Mouse (Mus musculus): Measurements from ENCODE around the gene Robo4. TPM values are rescaled to one million over a fixed set of nuclear protein-coding genes. Genes with fewer than 3 reads are reported as not detected.

The Robo4 gene
- polyA plus RNA-seq, 1 experiment from 2014 or later = 4.9 TPM

DNA sequence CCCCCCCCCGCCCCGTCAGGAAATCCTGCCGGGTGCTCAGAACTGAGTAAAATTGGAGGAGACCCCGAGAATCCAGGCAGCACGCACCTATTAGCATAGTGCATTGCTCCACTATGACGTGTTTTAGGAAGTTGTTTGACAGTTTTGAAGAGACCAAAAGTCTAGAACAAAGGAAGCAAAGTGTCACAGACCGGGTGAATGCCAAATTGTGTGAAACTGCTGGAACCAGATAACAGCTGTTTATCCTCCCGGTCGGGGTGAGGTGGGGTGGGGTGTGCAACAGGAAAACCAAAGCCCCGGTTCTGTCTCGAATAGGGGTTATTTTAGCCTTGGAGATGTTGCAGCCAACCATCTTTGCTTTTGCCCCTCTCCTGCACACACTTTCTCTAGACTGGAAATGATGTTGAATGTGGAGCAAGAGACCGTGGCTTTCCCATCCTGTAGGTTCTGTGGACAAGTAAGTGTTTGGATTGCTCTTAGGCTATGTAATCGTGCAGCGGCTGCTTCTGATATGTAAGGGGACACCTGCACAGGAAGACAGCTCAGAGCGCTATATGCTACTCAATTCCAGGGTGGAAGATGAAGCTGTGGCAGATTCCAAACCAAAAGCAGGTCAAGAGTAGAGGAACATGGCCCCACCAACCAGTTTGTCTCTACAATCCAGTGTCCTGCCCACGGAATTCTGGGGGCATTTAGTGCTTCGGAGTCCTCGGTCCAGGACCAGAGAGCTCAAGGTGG lies 32.3 kb downstream of the Robo4 start:
- 3% methylated on average over 18 of the region's 18 CpGs for WGBS
- H3K9me3 ChIP-seq = no peaks in the 10 kb centered on the region
- 0 out of 2 replicates have a peak overlapping the region, but pooled peaks have one; percentile 4 for H3K4me3 ChIP-seq (replicated peaks)

DNA sequence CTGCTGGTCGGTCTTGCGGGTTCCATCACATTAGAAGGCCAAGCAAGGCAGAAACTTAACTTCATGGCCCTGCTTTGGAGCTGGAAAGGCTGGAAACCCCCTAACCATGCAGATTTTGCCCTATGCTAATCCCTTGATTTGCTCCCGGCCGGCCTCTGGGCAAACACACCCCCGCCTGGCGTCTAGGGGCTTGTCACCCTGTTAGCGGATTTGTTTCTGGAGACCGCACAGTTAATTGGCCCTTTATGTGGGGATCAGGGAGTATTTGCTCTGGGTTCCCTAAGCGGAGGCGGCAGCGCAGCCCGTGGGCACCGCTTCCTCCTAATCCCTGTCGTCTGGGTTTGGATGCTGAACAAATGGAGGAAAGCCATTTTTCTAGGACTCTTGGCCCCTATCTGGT lies 33.2 kb downstream of the Robo4 start:
- no peak overlapping the region for H3K27ac ChIP-seq
- no peak overlapping the region for H3K4me3 ChIP-seq (replicated peaks)
- peak; percentile 10; the same call in 1 of the 2 replicates for ATAC-seq
- H3K9ac ChIP-seq (replicated peaks) = no peak overlapping the region
- no peaks in the 10 kb centered on the region for H3K9me3 ChIP-seq
- H3K4me2 ChIP-seq (replicated peaks) = 0 out of 2 replicates have a peak overlapping the region, but pooled peaks have one; percentile 13
- WGBS = 1% methylated on average over 14 of the region's 14 CpGs
- H3K4me1 ChIP-seq (replicated peaks) = peaks cover 46% of the 10 kb centered on the region
- H3K36me3 ChIP-seq = no peaks in the 10 kb centered on the region
- peaks cover 86% of the 10 kb centered on the region for H3K27me3 ChIP-seq

More for the DNA sequence above, 32.3 kb downstream of the Robo4 start:
- peaks cover 46% of the 10 kb centered on the region for H3K4me1 ChIP-seq (replicated peaks)
- peaks cover 90% of the 10 kb centered on the region for H3K27me3 ChIP-seq
- no peak overlapping the region for H3K9ac ChIP-seq (replicated peaks)
- no peaks in the 10 kb centered on the region for H3K36me3 ChIP-seq
- peak overlapping the region; percentile 65 for H3K4me2 ChIP-seq (replicated peaks)
- no peak overlapping the region for H3K27ac ChIP-seq
- no peak for ATAC-seq

DNA sequence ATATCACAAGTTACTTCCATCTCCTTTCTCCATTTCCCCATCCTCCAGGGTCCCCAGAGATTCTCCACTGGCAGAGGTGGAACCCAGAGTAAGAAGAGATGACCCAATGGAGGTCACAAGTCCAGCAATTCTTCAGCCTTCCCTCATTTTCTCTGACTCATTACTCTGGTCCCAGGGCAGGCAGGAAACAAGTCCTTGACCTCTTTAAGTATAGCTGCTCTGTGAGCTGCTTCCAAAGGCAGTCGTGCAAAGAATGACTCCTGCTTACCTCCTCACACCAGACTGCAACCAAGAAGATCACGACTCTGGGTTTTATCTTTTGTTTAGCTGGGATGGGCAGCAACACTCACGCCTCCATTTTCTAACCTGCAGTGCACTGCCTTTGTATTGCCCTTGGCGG lies 33.9 kb downstream of the Robo4 start:
- Histone ChIP-seq H3K9me3 (no peaks in the 10 kb centered on the region), H3K4me1 (replicated peaks) (peaks cover 45% of the 10 kb centered on the region), H3K4me3 (replicated peaks) (no peak overlapping the region), H3K9ac (replicated peaks) (no peak overlapping the region), H3K27ac (no peak overlapping the region), H3K4me2 (replicated peaks) (no peak overlapping the region), H3K36me3 (no peaks in the 10 kb centered on the region), H3K27me3 (peaks cover 86% of the 10 kb centered on the region)
- WGBS = 4% methylated on average over 4 of the region's 4 CpGs
- ATAC-seq = no peak

DNA sequence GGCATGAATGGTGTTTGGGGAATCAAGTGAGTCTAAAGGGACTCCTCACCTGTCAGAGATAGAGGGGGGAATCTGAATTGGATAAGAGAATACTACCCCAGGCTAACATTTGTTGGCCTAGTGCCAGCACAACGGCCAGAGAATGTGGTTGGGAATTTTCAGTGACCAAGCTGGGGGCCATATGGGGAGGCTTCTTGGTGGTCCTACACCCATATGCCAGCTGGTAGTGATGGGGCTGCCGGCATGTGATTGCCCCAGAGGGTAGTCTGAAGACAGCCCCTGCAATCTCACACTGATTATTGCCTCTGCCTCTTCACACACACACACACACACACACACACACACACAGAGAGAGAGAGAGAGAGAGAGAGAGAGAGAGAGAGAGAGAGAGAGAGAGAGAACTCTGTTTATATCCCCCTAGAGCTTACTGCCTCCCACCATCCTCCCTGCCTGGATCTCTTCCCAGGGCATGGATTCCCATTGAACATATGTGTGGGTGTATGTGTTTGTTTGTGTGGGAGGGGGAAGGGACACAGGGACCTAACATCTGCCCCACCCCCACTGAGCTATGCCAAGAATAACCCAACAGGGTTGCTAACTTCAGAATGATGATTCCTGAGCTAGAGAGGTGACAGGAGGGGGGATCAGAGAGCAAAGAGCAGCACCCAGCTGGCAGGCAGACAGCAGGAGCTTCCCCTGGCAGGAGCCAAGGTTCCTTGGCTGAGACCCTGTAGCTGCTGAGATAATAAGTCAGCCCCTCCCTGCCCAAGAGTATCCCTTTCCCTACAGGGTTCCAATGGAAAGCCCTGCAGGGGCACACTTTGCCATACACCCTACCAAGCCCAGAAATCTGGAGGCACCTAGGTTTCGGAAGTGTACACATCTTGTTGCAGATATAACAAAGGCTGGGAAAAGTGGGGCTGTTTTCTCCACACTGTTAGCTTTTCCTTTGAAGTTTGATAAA lies 36.4 kb downstream of the Robo4 start:
- WGBS = 47% methylated on average over 3 of the region's 3 CpGs
- H3K27me3 ChIP-seq = peaks cover 70% of the 10 kb centered on the region
- no peak overlapping the region for H3K9ac ChIP-seq (replicated peaks)

DNA sequence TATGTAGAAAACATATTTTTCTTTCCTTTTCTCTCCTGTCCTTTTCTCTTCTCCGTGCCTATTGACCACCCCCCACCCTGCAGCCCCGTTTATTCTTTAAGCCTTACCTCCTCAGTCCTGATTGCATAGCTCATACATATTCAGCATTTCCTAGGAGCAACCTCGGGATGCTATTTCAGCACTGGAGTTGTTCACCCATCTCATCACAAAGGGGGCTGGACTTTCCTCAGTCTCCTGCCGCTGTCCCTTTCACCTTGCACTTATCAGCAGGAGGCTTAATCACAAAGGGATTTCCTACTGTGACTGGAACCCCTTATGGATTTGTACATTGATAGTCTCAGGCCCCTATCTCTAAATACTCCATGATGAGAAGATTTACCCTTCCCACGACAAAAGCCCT lies 50.7 kb downstream of the Robo4 start:
- Histone ChIP-seq H3K9ac (replicated peaks) (no peak overlapping the region), H3K36me3 (no peaks in the 10 kb centered on the region), H3K4me2 (replicated peaks) (peak overlapping the region; percentile 12), H3K27me3 (peaks cover 61% of the 10 kb centered on the region), H3K4me3 (replicated peaks) (no peak overlapping the region), H3K4me1 (replicated peaks) (peaks cover 57% of the 10 kb centered on the region), H3K27ac (peak overlapping the region; percentile 65; the same call in 1 of the 2 replicates), H3K9me3 (no peaks in the 10 kb centered on the region)
- ATAC-seq = no peak
- under 1% methylated on average over 5 of the region's 5 CpGs for WGBS

More for the DNA sequence above, 36.4 kb downstream of the Robo4 start:
- ATAC-seq = 0 out of 2 replicates have a peak, but pooled peaks have one; percentile 44
- no peaks in the 10 kb centered on the region for H3K36me3 ChIP-seq
- H3K9me3 ChIP-seq = no peaks in the 10 kb centered on the region
- H3K4me3 ChIP-seq (replicated peaks) = no peak overlapping the region
- H3K27ac ChIP-seq = no peak overlapping the region
- H3K4me2 ChIP-seq (replicated peaks) = no peak overlapping the region
- H3K4me1 ChIP-seq (replicated peaks) = peaks cover 24% of the 10 kb centered on the region

DNA sequence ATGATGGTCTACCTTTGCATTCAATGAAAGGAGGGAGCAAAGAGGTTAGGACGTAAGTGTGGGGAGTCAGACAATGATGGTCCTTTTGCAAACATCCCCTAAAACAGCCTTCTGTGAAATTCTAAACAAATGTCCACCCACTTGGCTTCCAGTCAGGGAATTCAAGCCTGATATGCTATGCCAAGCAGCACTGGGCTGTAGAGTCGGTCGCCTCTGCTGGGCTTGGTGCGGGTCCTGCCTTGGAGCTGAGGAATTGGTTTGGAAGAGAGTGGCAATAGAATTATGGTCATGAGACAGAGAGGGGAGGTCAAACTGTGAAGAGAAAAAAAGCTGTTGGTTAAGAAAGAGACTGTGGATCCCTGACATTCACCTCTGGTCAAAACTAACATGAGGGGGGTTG lies 51.6 kb downstream of the Robo4 start:
- no peak for ATAC-seq
- no peak overlapping the region for H3K4me2 ChIP-seq (replicated peaks)
- H3K27ac ChIP-seq = no peak overlapping the region
- H3K27me3 ChIP-seq = peaks cover 65% of the 10 kb centered on the region
- no peak overlapping the region for H3K4me3 ChIP-seq (replicated peaks)
- 27% methylated on average over 4 of the region's 4 CpGs for WGBS
- no peaks in the 10 kb centered on the region for H3K36me3 ChIP-seq
- H3K4me1 ChIP-seq (replicated peaks) = peaks cover 64% of the 10 kb centered on the region
- no peaks in the 10 kb centered on the region for H3K9me3 ChIP-seq
- H3K9ac ChIP-seq (replicated peaks) = no peak overlapping the region

DNA sequence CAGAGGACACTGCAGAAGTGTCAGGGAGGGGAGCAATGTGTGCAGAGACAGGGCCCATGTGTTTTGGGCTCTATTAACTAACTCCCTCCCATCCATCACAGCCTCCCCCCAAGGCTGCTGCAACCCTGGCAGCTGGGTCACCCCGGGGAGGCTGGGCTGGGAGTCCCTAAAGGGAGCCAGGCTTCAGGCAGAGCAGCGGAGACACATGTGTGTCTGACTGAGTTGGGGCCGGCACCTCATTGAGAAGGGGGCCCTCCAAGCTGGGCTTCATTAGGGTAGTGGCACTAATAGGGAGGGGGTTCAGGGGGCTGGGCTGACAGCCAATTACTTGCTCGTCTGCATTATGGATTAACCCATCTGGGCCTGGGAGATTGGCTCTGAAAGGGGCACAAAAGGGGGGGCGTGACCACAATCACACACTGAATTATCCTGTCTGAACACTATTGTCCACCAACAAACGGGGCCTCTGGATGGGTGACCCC lies 52.4 kb downstream of the Robo4 start:
- WGBS = 5% methylated on average over 6 of the region's 6 CpGs
- Histone ChIP-seq H3K27me3 (peaks cover 67% of the 10 kb centered on the region), H3K4me3 (replicated peaks) (no peak overlapping the region), H3K4me1 (replicated peaks) (peaks cover 68% of the 10 kb centered on the region), H3K36me3 (no peaks in the 10 kb centered on the region), H3K27ac (peak overlapping the region; percentile 49), H3K4me2 (replicated peaks) (0 out of 2 replicates have a peak overlapping the region, but pooled peaks have one; percentile 2), H3K9ac (replicated peaks) (no peak overlapping the region), H3K9me3 (no peaks in the 10 kb centered on the region)
- peak; percentile 69 for ATAC-seq

DNA sequence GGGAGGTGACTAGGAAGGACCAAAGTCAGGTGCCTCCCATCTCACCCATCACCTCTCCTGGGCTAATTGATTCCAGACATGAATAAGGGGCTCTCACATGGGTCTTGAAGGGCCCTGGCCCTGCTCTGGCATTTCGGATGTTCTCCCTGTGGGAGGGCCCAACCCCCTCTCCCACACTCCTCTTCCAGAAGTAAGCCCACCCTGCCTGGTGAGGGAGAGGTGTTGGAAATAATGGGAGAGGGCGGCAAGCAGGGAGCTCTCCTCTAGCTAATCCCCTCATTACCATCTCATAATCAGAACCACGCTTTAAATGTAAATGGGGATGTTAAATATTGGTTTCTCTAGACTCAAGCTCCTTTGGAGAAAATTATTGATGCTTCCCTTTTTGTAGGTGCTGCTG lies 53.3 kb downstream of the Robo4 start:
- 6% methylated on average over 3 of the region's 3 CpGs for WGBS
- no peaks in the 10 kb centered on the region for H3K36me3 ChIP-seq
- ATAC-seq = peak; percentile 34; the same call in 1 of the 2 replicates
- peaks cover 71% of the 10 kb centered on the region for H3K27me3 ChIP-seq
- H3K9ac ChIP-seq (replicated peaks) = no peak overlapping the region
- peak overlapping the region; percentile 49; the same call in 1 of the 2 replicates for H3K27ac ChIP-seq
- H3K4me1 ChIP-seq (replicated peaks) = peaks cover 74% of the 10 kb centered on the region
- H3K4me3 ChIP-seq (replicated peaks) = no peak overlapping the region
- no peaks in the 10 kb centered on the region for H3K9me3 ChIP-seq
- no peak overlapping the region for H3K4me2 ChIP-seq (replicated peaks)

DNA sequence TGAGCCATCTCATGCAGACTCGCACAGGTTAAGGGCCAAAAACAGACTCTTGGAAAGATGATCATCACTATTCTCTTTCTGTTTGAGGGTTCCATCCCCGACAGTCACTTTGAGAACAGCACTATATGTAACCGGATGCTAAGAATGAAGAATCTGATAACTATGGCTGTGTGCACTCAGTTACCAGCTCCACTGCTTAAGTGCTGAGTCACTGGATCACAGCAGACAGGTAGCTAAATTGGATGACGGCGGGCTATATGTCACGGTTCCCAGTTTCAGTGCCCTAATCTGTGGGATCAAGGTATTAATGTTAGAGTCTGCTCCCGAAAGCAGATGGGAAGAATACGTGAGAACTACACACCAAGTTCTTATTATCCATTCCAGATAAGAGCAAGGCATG lies 54.2 kb downstream of the Robo4 start:
- ATAC-seq = no peak
- Histone ChIP-seq H3K9me3 (no peaks in the 10 kb centered on the region), H3K36me3 (no peaks in the 10 kb centered on the region), H3K27me3 (peaks cover 71% of the 10 kb centered on the region), H3K4me2 (replicated peaks) (peak overlapping the region; percentile 57), H3K27ac (0 out of 2 replicates have a peak overlapping the region, but pooled peaks have one; percentile 63), H3K4me1 (replicated peaks) (peaks cover 83% of the 10 kb centered on the region), H3K4me3 (replicated peaks) (no peak overlapping the region), H3K9ac (replicated peaks) (no peak overlapping the region)
- WGBS = 2% methylated on average over 8 of the region's 8 CpGs

DNA sequence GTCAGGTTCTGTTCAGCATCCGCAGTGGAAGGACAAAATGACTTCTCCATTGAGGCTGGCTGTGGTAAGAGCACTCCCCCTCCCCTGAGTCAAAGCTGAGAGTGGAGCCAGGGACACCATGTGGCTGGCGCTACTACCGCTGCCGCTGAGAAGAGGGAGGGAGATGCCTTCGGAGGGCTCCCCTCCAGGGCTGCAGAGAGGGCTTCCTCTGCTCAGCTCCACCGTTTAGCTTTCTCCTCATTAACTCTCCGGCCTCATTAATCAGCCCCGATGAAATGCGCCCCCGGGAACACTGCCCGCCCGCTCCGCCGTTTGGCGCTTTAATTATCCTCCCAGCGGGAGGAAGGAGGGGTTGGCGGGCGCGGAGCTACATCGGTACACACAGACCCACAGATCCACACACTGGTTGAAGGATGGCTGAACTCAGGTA lies 54.8 kb downstream of the Robo4 start:
- no peaks in the 10 kb centered on the region for H3K9me3 ChIP-seq
- no peaks in the 10 kb centered on the region for H3K36me3 ChIP-seq
- H3K27me3 ChIP-seq = peaks cover 73% of the 10 kb centered on the region
- peaks cover 83% of the 10 kb centered on the region for H3K4me1 ChIP-seq (replicated peaks)
- peak overlapping the region; percentile 34 for H3K4me3 ChIP-seq (replicated peaks)
- H3K4me2 ChIP-seq (replicated peaks) = peak overlapping the region; percentile 57
- H3K9ac ChIP-seq (replicated peaks) = peak overlapping the region; percentile 54; the same call in 1 of the 2 replicates
- peak overlapping the region; percentile 63 for H3K27ac ChIP-seq
- peak; percentile 78 for ATAC-seq
- WGBS = under 1% methylated on average over 20 of the region's 20 CpGs

DNA sequence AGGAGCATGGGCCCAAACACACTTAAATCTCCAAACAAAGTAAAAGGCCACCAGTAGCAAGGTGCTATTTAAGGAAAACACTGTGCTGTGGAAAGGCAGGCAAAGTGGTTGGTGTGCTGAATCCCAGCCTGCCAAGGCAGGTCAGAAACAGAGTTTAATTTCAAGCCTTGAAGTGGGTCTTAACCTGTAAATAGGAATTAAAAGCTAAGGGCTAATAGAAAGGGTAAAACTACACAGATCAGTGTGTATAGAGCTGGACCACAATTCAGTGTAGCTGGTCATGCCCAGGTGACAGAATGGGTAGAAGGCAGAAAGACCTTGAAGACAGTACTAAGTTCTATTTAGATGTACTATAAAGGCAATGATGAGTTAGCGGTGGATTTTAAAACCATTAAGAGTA lies 55.5 kb downstream of the Robo4 start:
- 0 out of 2 replicates have a peak overlapping the region, but pooled peaks have one; percentile 57 for H3K4me2 ChIP-seq (replicated peaks)
- no peak for ATAC-seq
- peak overlapping the region; percentile 63 for H3K27ac ChIP-seq
- H3K27me3 ChIP-seq = peaks cover 78% of the 10 kb centered on the region
- H3K4me3 ChIP-seq (replicated peaks) = no peak overlapping the region
- WGBS = 33% methylated on average over 1 of the region's 1 CpGs
- no peaks in the 10 kb centered on the region for H3K9me3 ChIP-seq
- H3K9ac ChIP-seq (replicated peaks) = no peak overlapping the region
- H3K4me1 ChIP-seq (replicated peaks) = peaks cover 81% of the 10 kb centered on the region
- H3K36me3 ChIP-seq = no peaks in the 10 kb centered on the region

All from midbrain, embryonic 13.5 days (tissue).